Mouse (Mus musculus): ENCODE data around the gene Tom1l1. TPM values are rescaled to one million over a fixed set of nuclear protein-coding genes. Genes with fewer than 3 reads are reported as not detected.
"Not testable (repeated sequence)": the region's sequence is repeated elsewhere in the genome, so short reads cannot be mapped to it uniquely, and the experiment has no call there.

Tom1l1 gene
- 27.1 and 36.7 TPM in 2 replicates for polyA plus RNA-seq (2011; ENCODE audit: insufficient read length, low read depth, missing spikeins)

- peak within 1 kb of the TSS; percentile 91 for H3K4me3 ChIP-seq (ENCODE audit: insufficient read depth, low read length)
- peaks cover 5% of the 10 kb centered on the region; the same call in 1 of the 2 replicates for H3K4me1 ChIP-seq (ENCODE audit: control insufficient read depth, insufficient read depth, low read length)
- TF ChIP-seq POLR2A (IDR thresholded peaks at IDR 0.05; ENCODE audit: low read depth, low read length) (peak; percentile 67), CTCF (IDR thresholded peaks at IDR 0.05; ENCODE audit: borderline replicate concordance, insufficient read depth, low read length) (no peak)
- H3K27ac ChIP-seq (ENCODE audit: insufficient read depth, low read length), result no peak within 1 kb of the TSS; the same call in 1 of the 2 replicates
Measured at GRCm38 (mm10) chr11:90687460-90688416, at the start of gene Tom1l1. Gene Tom1l1 (minus strand): TSS chr11:90688366.

DNA sequence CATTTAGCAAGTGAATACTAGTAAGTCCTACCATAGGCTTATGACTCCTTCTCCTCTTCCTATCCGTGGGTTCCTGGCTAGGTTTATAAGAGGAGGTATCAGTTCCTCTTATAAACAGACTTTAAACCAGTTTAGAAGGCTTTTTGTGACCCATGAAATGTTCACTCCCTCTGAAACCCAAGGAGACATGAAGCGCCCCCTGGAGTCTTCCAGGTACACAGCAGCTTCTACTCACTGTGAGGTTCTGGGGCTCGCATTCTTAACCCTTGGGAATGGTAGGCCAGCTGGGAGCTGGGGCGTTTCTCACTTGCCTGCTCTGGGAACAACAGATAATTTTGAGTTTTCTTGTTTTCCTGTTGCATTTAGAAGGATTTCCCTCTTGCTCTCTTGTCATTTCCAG, 45.4 kb upstream of the Tom1l1 start:
- Histone ChIP-seq H3K4me3 (ENCODE audit: insufficient read depth, low read length) (no peak overlapping the region), H3K27ac (ENCODE audit: insufficient read depth, low read length) (no peak overlapping the region), H3K4me1 (ENCODE audit: control insufficient read depth, insufficient read depth, low read length) (no peaks in the 10 kb centered on the region)
- no peak for TF ChIP-seq POLR2A (IDR thresholded peaks at IDR 0.05; ENCODE audit: low read depth, low read length)
- TF ChIP-seq CTCF (IDR thresholded peaks at IDR 0.05; ENCODE audit: borderline replicate concordance, insufficient read depth, low read length), result no peak

DNA sequence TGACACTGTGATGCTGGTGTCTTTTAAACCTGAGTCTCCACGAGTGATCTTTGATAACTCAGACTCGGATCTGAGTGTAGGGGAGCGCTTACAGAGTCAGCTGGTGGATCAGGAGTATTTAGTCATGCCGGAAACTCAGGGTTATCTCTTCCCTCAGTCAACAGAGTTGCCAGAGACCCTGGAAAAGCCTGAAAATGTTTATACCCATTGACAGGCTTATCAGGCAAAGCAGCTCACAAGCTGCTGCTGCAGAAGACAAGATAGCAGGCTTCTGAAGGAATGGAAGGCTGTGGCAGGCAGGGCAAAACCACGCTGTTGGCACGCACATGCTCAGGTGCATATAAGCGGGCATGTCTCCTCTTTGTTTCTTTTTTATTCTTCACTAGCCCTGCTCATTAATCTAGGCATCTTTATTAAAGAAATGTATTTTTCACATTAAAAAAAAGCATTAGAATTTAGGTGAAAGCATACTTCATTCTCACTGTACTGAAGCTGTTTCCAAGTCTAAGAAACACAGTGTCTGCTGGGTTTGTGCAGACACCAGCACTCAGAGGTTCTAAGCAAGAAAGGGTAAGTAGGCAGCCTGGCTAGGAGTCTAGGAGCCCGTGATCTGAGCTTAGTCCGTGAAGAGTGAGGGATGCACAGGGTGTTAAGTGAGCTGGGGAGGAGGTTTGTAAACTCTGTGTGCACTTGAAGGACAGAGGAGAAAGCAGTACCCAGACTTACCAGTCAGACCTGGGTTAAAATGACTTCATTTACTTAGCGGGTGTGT, 39.4 kb upstream of the Tom1l1 start:
- H3K4me3 ChIP-seq (ENCODE audit: insufficient read depth, low read length), result no peak overlapping the region
- no peak overlapping the region for H3K27ac ChIP-seq (ENCODE audit: insufficient read depth, low read length)
- no peaks in the 10 kb centered on the region for H3K4me1 ChIP-seq (ENCODE audit: control insufficient read depth, insufficient read depth, low read length)
- TF ChIP-seq POLR2A (IDR thresholded peaks at IDR 0.05; ENCODE audit: low read depth, low read length), result no peak
- no peak for TF ChIP-seq CTCF (IDR thresholded peaks at IDR 0.05; ENCODE audit: borderline replicate concordance, insufficient read depth, low read length)

DNA sequence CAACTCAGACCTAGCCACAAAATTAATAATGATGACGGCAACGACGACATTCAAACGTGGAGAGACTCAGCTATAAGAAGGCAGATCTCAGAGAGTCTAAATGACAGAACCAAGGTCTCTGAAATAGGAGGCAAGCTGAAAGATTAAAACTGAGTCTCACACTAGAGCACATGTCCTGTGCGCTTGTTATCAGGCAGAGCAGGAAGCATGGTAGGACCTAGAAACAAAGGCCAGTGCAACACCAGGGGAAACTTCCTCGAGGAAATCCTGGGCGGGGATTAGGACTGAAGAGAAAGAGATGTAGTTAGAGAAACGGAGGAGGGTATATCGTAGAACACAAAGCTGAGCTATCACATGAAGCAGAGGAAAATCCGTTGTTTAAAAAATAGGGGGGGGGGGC, 38.6 kb upstream of the Tom1l1 start:
- H3K4me1 ChIP-seq (ENCODE audit: control insufficient read depth, insufficient read depth, low read length), result no peaks in the 10 kb centered on the region
- no peak overlapping the region for H3K4me3 ChIP-seq (ENCODE audit: insufficient read depth, low read length)
- H3K27ac ChIP-seq (ENCODE audit: insufficient read depth, low read length), result no peak overlapping the region
- no peak for TF ChIP-seq POLR2A (IDR thresholded peaks at IDR 0.05; ENCODE audit: low read depth, low read length)
- TF ChIP-seq CTCF (IDR thresholded peaks at IDR 0.05; ENCODE audit: borderline replicate concordance, insufficient read depth, low read length), result no peak

GRCm38 (mm10) chr11:90722304-90722703, 34.1 kb upstream of the Tom1l1 start:
- Histone ChIP-seq H3K4me1 (ENCODE audit: control insufficient read depth, insufficient read depth, low read length) (no peaks in the 10 kb centered on the region), H3K4me3 (ENCODE audit: insufficient read depth, low read length) (no peak overlapping the region), H3K27ac (ENCODE audit: insufficient read depth, low read length) (no peak overlapping the region)
- TF ChIP-seq CTCF (IDR thresholded peaks at IDR 0.05; ENCODE audit: borderline replicate concordance, insufficient read depth, low read length) (no peak), POLR2A (IDR thresholded peaks at IDR 0.05; ENCODE audit: low read depth, low read length) (no peak)

- TF ChIP-seq POLR2A (IDR thresholded peaks at IDR 0.05; ENCODE audit: low read depth, low read length) (no peak), CTCF (IDR thresholded peaks at IDR 0.05; ENCODE audit: borderline replicate concordance, insufficient read depth, low read length) (no peak)
- Histone ChIP-seq H3K4me1 (ENCODE audit: control insufficient read depth, insufficient read depth, low read length) (no peaks in the 10 kb centered on the region), H3K27ac (ENCODE audit: insufficient read depth, low read length) (no peak overlapping the region), H3K4me3 (ENCODE audit: insufficient read depth, low read length) (no peak overlapping the region)
Measured at GRCm38 (mm10) chr11:90717719-90718118, 29.6 kb upstream of the Tom1l1 start.

- no peak overlapping the region for H3K4me3 ChIP-seq (ENCODE audit: insufficient read depth, low read length)
- TF ChIP-seq POLR2A (IDR thresholded peaks at IDR 0.05; ENCODE audit: low read depth, low read length) (no peak), CTCF (IDR thresholded peaks at IDR 0.05; ENCODE audit: borderline replicate concordance, insufficient read depth, low read length) (no peak)
- H3K4me1 ChIP-seq (ENCODE audit: control insufficient read depth, insufficient read depth, low read length), result no peaks in the 10 kb centered on the region
Measured at GRCm38 (mm10) chr11:90711596-90711995, 23.4 kb upstream of the Tom1l1 start.

GRCm38 (mm10) chr11:90707134-90707533, 19.0 kb upstream of the Tom1l1 start:
- H3K27ac ChIP-seq (ENCODE audit: insufficient read depth, low read length); H3K4me1 ChIP-seq (ENCODE audit: control insufficient read depth, insufficient read depth, low read length); H3K4me3 ChIP-seq (ENCODE audit: insufficient read depth, low read length): not testable (repeated sequence)

More at GRCm38 (mm10) chr11:90711596-90711995, 23.4 kb upstream of the Tom1l1 start:
- H3K27ac ChIP-seq (ENCODE audit: insufficient read depth, low read length), result no peak overlapping the region

GRCm38 (mm10) chr11:90697480-90698240, 9.5 kb upstream of the Tom1l1 start:
- Histone ChIP-seq H3K4me3 (ENCODE audit: insufficient read depth, low read length) (no peak overlapping the region), H3K4me1 (ENCODE audit: control insufficient read depth, insufficient read depth, low read length) (no peaks in the 10 kb centered on the region; the same call in 1 of the 2 replicates), H3K27ac (ENCODE audit: insufficient read depth, low read length) (no peak overlapping the region)
- TF ChIP-seq CTCF (IDR thresholded peaks at IDR 0.05; ENCODE audit: borderline replicate concordance, insufficient read depth, low read length) (peak; percentile 63; the same call in 1 of the 2 replicates), POLR2A (IDR thresholded peaks at IDR 0.05; ENCODE audit: low read depth, low read length) (no peak)

Measured in embryonic fibroblast, embryonic 13.5 days (primary cell).